Mouse (Mus musculus) spleen, adult 2 months (tissue): ENCODE results near the gene Wdr82. TPM values are rescaled to one million over a fixed set of nuclear protein-coding genes. Genes with fewer than 3 reads are reported as not detected.

Experiments used
- DNase-seq, 2 experiments: peaks; one replicate each; pipeline versions ENCODE4 v3.0.0 to v3.0.0-alpha.2; 2012 to 2021; ENCODE audit warnings: low spot score in 2 of 2, low read depth in 1 of 2
- H3K27ac ChIP-seq: fragments of 200-500 bp; 2 replicates; pipeline ENCODE4 v1.5.1; 2012; ENCODE audit warnings: low read length, inconsistent platforms; ENCODE audit not compliant: insufficient read depth
- H3K27me3 ChIP-seq: fragments of 200-500 bp; 2 replicates; pipeline ENCODE4 v1.6.1; 2012; ENCODE audit warnings: mild to moderate bottlenecking, moderate library complexity, low read length, inconsistent platforms; ENCODE audit not compliant: control insufficient read depth, insufficient read depth
- H3K36me3 ChIP-seq: fragments of 200-500 bp; 2 replicates; pipeline ENCODE4 v1.6.1; 2012; ENCODE audit warnings: mild to moderate bottlenecking, low read length, inconsistent platforms; ENCODE audit not compliant: control insufficient read depth, insufficient read depth
- H3K4me1 ChIP-seq: fragments of 200-500 bp; 2 replicates; pipeline ENCODE4 v1.6.1; 2011; ENCODE audit warnings: inconsistent platforms; ENCODE audit not compliant: control insufficient read depth, insufficient read depth, insufficient read length
- H3K4me3 ChIP-seq: fragments of 200-500 bp; 2 replicates; pipeline ENCODE4 v1.5.1; 2011; ENCODE audit warnings: mild to moderate bottlenecking, inconsistent platforms; ENCODE audit not compliant: insufficient read depth, insufficient read length; ENCODE audit errors: extremely low read depth
- CTCF ChIP-seq: fragments of 200-500 bp; IDR thresholded peaks from 2 replicates; pipeline ENCODE4 v1.5.1; 2011; ENCODE audit warnings: mild to moderate bottlenecking, inconsistent platforms; ENCODE audit not compliant: insufficient read depth, insufficient read length, insufficient replicate concordance; ENCODE audit errors: extremely low read depth
- POLR2A ChIP-seq: fragments of 200-500 bp; IDR thresholded peaks from 2 replicates; pipeline ENCODE4 v1.6.1; 2011; ENCODE audit warnings: low read depth, low read length, inconsistent platforms
- WGBS: fragments of 180-500 bp; shearing (Covaris S2); methylation state at CpG from one replicate; pipeline ENCODE4 v1.1.7; 2018; 5-methylcytosine and 5-hydroxymethylcytosine counted together
- polyA plus RNA-seq: library from polyadenylated mRNA; depleted of rRNA; stranded (reverse); fragments of >200 nt; gene quantifications from 2 replicates; pipeline ENCODE4 v1.2.3, GENCODE M21; 2012

Wdr82 gene
- polyA plus RNA-seq, 1 experiment = 41.3 TPM

DNA sequence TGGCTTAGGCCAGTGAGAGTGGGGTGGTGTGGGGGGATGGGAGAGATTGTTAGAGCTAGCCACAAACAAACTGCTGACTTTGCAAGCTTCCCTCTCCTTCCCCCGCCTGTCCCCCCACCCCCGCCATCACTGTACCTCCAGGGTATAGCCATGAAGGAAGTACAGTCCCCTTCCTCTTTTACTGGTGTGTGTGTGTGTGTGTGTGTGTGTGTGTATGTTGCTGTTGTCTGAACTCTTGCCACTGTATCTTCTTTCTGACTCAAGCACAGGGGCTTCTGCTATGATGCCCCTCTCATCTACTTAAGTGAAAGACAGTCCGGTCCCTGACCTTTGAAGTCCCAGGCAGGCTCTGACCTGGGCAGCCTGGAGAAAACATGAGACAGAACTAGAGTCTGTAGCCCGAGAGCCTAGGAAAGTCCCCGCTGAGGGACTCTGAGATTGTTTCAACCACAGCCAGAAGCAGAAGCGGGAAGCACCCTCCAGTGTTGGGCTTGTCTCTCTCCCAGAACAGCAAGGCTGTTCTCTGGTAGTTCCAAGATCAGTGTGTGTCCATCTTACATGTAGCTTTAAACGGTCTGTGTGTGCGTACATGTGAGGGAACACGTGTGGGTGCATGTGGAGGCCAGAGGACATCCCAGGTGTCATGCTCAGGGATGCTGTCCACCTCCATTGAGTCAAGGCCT lies 59.5 kb downstream of the Wdr82 start:
- DNase-seq = peak; percentile 49 to 52
- H3K27ac ChIP-seq = peak overlapping the region; percentile 92
- no peak overlapping the region for H3K4me3 ChIP-seq
- 32% methylated on average over 9 of the region's 9 CpGs for WGBS
- H3K4me1 ChIP-seq = peaks cover 18% of the 10 kb centered on the region
- TF ChIP-seq POLR2A (no peak; the same call in 1 of the 2 replicates), CTCF (no peak)
- H3K36me3 ChIP-seq = peaks cover 18% of the 10 kb centered on the region
- H3K27me3 ChIP-seq = no peaks in the 10 kb centered on the region

DNA sequence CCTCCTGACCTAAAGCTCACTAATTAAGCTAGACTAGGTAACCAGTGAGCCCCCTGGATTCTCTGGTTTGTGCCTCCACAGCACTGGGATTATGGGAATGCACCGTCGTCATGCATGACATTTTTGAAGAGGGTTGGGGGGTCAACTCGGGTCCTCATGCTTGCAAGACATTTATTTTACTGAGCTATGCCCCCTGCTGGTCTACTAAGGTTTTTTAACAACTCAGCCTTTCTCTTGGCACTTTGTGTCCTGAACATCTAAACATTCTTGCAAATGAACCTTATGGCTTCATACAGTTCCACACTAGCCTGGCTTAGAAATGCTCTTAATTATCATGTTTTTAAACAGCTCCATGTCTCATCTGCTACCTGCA lies 60.0 kb downstream of the Wdr82 start:
- DNase-seq = no peak
- H3K27ac ChIP-seq = peak overlapping the region; percentile 92
- H3K4me1 ChIP-seq = peaks cover 13% of the 10 kb centered on the region
- H3K4me3 ChIP-seq = no peak overlapping the region
- peaks cover 17% of the 10 kb centered on the region for H3K36me3 ChIP-seq
- no peak for TF ChIP-seq POLR2A
- TF ChIP-seq CTCF = peak; percentile 15; the same call in 1 of the 2 replicates
- H3K27me3 ChIP-seq = no peaks in the 10 kb centered on the region
- WGBS = 22% methylated on average over 3 of the region's 3 CpGs

DNA sequence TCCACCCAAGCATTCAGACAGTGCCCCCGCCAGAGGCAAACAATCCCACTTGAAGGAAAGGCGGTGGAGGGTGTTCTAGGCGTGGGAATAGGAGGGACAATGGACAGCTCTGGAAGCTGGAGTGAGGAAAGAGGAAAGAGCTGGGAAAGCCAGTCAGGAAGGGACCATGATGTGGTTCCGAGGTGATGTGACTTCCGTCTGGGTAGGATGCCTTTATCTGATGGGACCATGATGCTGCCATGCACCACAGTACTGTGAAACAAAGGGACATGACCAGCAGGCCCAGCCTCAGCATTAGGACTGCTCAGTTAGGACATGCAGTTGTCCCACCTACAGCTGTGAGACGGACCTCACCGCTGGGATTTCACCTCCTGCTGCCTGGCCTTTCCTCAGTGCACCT lies 60.5 kb downstream of the Wdr82 start:
- Histone ChIP-seq H3K4me1 (peaks cover 11% of the 10 kb centered on the region), H3K27ac (peak overlapping the region; percentile 36; the same call in 1 of the 2 replicates), H3K27me3 (no peaks in the 10 kb centered on the region), H3K4me3 (no peak overlapping the region), H3K36me3 (peaks cover 17% of the 10 kb centered on the region)
- TF ChIP-seq POLR2A (no peak), CTCF (no peak)
- no peak for DNase-seq
- 85% methylated on average over 7 of the region's 7 CpGs for WGBS

DNA sequence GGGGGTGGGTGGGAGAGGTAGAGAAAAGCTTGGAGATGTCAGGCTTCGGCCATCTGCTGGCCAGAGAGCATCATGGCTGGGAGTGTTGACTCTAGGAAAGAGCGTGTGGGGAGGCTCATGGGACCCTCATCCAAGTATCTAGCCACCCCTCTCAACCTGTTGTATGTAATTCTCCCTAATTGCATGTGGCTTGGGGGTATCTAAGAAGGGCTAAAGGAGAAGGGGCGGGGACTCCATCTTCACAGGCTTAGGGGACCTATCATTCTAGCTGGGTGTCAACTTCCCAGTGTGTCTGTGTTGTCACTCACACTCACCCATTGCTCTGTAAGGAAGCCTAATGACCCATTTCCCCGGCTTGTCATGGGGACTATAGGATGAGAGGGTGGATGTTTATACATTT lies 61.1 kb downstream of the Wdr82 start:
- Histone ChIP-seq H3K4me1 (peaks cover 7% of the 10 kb centered on the region; the same call in 1 of the 2 replicates), H3K27ac (no peak overlapping the region), H3K27me3 (no peaks in the 10 kb centered on the region), H3K36me3 (peaks cover 23% of the 10 kb centered on the region), H3K4me3 (no peak overlapping the region)
- no peak for DNase-seq
- WGBS = 90% methylated on average over 4 of the region's 4 CpGs
- TF ChIP-seq CTCF (no peak), POLR2A (no peak)

- TF ChIP-seq POLR2A (no peak), CTCF (no peak)
- no peaks in the 10 kb centered on the region for H3K27me3 ChIP-seq
- H3K27ac ChIP-seq = no peak overlapping the region
- WGBS = 73% methylated on average over 3 of the region's 3 CpGs
- peaks cover 7% of the 10 kb centered on the region; the same call in 1 of the 2 replicates for H3K4me1 ChIP-seq
- no peak overlapping the region for H3K4me3 ChIP-seq
- no peak for DNase-seq
- peaks cover 26% of the 10 kb centered on the region for H3K36me3 ChIP-seq
Observed at GRCm38 (mm10) chr9:106232956-106233355, 62.2 kb downstream of the Wdr82 start.

DNA sequence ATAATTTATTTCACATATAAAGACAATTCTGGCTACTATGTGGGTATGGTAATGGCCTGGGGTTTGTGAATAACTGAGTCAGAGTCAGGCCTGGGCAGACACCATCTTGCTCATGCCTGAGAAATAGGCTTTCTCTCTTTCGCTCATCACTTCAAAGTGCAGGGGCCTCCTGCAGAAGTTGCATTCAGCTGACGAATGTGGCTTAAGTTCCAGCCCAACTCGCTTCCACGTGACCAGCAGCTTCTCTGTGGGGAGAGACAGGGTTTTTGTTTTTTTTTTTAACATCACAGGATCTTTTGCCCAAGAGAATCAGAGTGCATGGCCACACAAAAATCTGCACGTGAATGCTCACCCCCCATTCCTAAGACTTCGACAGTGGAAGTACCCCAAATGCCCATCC lies 63.2 kb downstream of the Wdr82 start:
- TF ChIP-seq CTCF (no peak), POLR2A (no peak)
- no peak for DNase-seq
- Histone ChIP-seq H3K4me3 (no peak overlapping the region), H3K4me1 (peaks cover 7% of the 10 kb centered on the region; the same call in 1 of the 2 replicates), H3K27ac (no peak overlapping the region), H3K36me3 (peaks cover 33% of the 10 kb centered on the region), H3K27me3 (no peaks in the 10 kb centered on the region)
- WGBS = 76% methylated on average over 6 of the region's 6 CpGs

- H3K27ac ChIP-seq = no peak overlapping the region
- peaks cover 3% of the 10 kb centered on the region; the same call in 1 of the 2 replicates for H3K4me1 ChIP-seq
- TF ChIP-seq POLR2A = no peak
- TF ChIP-seq CTCF = no peak
- H3K4me3 ChIP-seq = no peak overlapping the region
- no peaks in the 10 kb centered on the region for H3K27me3 ChIP-seq
- H3K36me3 ChIP-seq = peaks cover 39% of the 10 kb centered on the region
- DNase-seq = no peak
- 95% methylated on average over 23 of the region's 23 CpGs for WGBS
Observed at GRCm38 (mm10) chr9:106235194-106235830, 64.6 kb downstream of the Wdr82 start.
